Mouse (Mus musculus) heart, embryonic 12.5 days (tissue): ENCODE data around the gene C2cd4c. TPM values are rescaled to one million over a fixed set of nuclear protein-coding genes. Genes with fewer than 3 reads are reported as not detected.

Source experiments
- ATAC-seq: fragments of 200-750 bp; cut with Nextera tagmentation; 2 replicates; pipeline ENCODE4 v1.8.0; 2017; ENCODE audit warnings: moderate TSS enrichment, moderate library complexity; ENCODE audit not compliant: insufficient number of reproducible peaks, low FRiP score
- H3K27ac ChIP-seq: fragments of 300-500 bp; sonication (generic); 2 replicates; pipeline ENCODE4 v1.5.1; 2016; ENCODE audit warnings: mild to moderate bottlenecking, moderate library complexity; ENCODE audit not compliant: poor library complexity, severe bottlenecking
- H3K27me3 ChIP-seq: fragments of 300-500 bp; sonication (generic); replicated peaks from 2 replicates; pipeline ENCODE4 v1.6.1; 2016; ENCODE audit warnings: mild to moderate bottlenecking, moderate library complexity
- H3K36me3 ChIP-seq: fragments of 300-500 bp; sonication (generic); 2 replicates; pipeline ENCODE4 v1.6.1; 2016; ENCODE audit warnings: mild to moderate bottlenecking, moderate library complexity
- H3K4me1 ChIP-seq: fragments of 300-500 bp; sonication (generic); replicated peaks from 2 replicates; pipeline ENCODE4 v1.6.1; 2016; ENCODE audit warnings: mild to moderate bottlenecking
- H3K4me2 ChIP-seq: fragments of 300-500 bp; sonication (generic); 2 replicates; pipeline ENCODE4 v1.6.1; 2016; ENCODE audit warnings: mild to moderate bottlenecking, moderate library complexity
- H3K4me3 ChIP-seq: fragments of 300-500 bp; sonication (generic); 2 replicates; pipeline ENCODE4 v1.5.1; 2016; ENCODE audit warnings: mild to moderate bottlenecking
- H3K9ac ChIP-seq: fragments of 300-500 bp; sonication (generic); 2 replicates; pipeline ENCODE4 v1.6.1; 2016; ENCODE audit warnings: mild to moderate bottlenecking, moderate library complexity
- H3K9me3 ChIP-seq: fragments of 300-500 bp; sonication (generic); replicated peaks from 2 replicates; pipeline ENCODE4 v1.6.1; 2016; ENCODE audit warnings: mild to moderate bottlenecking, moderate library complexity
- WGBS: fragments of 180-500 bp; shearing (Covaris S2); methylation state at CpG from one replicate; pipeline ENCODE4 v1.1.7; 2016; 5-methylcytosine and 5-hydroxymethylcytosine counted together
- polyA plus RNA-seq: library from polyadenylated mRNA; unstranded; fragments of >200 nt; fragmentation: Nextera tagmentation; extraction: Ambion mirVana; gene quantifications from 2 replicates; pipeline ENCODE4 v1.2.1, GENCODE M21; 2016

Gene C2cd4c
- polyA plus RNA-seq, 1 experiment from 2014 or later: not detected

DNA sequence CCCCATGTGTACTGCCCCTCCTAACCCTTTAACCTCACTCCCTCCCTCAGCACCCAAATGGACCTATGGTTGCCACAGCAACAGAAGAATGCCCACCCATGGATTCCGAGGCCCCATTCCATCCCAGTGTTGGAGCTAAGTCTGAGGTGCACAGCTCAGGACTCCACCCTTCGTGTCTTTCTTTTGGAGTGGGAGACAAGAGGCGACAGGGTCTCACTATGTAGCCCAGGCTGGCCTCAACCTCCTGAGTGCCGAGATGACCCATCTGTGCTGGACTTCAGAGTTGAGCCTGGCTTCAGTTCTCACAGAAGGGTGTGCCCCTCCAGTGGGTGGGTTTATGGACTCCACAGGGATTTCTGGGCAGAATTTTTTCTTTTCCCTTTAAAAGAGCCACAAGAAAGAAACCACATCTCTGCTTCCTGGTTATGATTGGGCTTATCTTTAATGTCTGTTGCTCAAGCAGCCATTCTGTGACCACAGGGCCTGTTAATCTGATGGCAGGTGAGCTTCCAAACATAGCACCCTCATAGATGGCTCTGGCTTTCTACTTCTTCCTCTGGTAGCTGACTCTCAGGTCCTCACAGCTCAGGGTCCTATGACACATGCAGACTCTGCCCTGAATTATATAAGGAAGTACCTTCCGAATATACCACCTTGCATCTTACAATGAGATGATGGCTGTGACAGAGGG, 26.6 kb downstream of the C2cd4c start, which contains the start of gene Theg:
Gene Theg (minus strand): TSS at position 271 of the 691 bp plus-strand sequence.
- Histone ChIP-seq H3K4me2 (no peak within 1 kb of the TSS), H3K4me1 (no peaks in the 10 kb centered on the region), H3K9me3 (no peaks in the 10 kb centered on the region), H3K27ac (no peak within 1 kb of the TSS), H3K9ac (no peak within 1 kb of the TSS), H3K36me3 (no peaks in the 10 kb centered on the region), H3K27me3 (peaks cover 27% of the 10 kb centered on the region; the same call in 1 of the 2 replicates), H3K4me3 (no peak within 1 kb of the TSS)
- no peak for ATAC-seq
- WGBS: 81% methylated on average over 5 of the region's 5 CpGs

GRCm38 (mm10) chr10:79586243-79586642, 27.6 kb downstream of the C2cd4c start:
- Histone ChIP-seq H3K36me3 (no peaks in the 10 kb centered on the region), H3K27me3 (peaks cover 30% of the 10 kb centered on the region; the same call in 1 of the 2 replicates), H3K27ac (no peak overlapping the region), H3K9ac (no peak overlapping the region), H3K4me2 (no peak overlapping the region), H3K4me1 (no peaks in the 10 kb centered on the region), H3K9me3 (no peaks in the 10 kb centered on the region), H3K4me3 (no peak overlapping the region)
- ATAC-seq: no peak
- WGBS: 67% methylated on average over 8 of the region's 8 CpGs

- Histone ChIP-seq H3K27me3 (peaks cover 30% of the 10 kb centered on the region; the same call in 1 of the 2 replicates), H3K4me2 (no peak overlapping the region), H3K4me3 (no peak overlapping the region), H3K9ac (no peak overlapping the region), H3K27ac (no peak overlapping the region), H3K4me1 (no peaks in the 10 kb centered on the region), H3K9me3 (no peaks in the 10 kb centered on the region), H3K36me3 (no peaks in the 10 kb centered on the region)
- 85% methylated on average over 5 of the region's 5 CpGs for WGBS
- ATAC-seq: no peak
Measured at GRCm38 (mm10) chr10:79585723-79586122, 28.1 kb downstream of the C2cd4c start.

DNA sequence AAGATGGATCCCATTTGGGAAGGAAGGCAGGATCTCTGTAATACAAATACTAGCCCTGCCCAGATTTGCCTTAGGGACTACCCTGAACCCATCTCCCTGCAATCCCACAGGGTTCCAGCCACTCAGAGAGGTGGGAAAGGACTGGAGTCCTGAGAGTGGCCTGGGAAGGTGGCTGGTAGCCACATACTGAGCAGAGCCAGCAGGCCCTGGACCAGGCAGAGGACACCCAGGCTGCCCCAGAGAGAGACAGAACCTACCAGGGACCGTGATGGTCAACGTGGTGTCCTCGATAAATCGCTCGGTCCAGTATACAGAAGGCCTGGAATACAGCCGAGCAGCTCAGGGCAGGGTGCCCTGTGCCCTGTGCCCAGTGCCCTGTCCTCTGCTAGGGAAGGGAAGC, 28.7 kb downstream of the C2cd4c start:
- Histone ChIP-seq H3K36me3 (no peaks in the 10 kb centered on the region), H3K4me2 (no peak overlapping the region), H3K4me3 (no peak overlapping the region), H3K4me1 (no peaks in the 10 kb centered on the region), H3K27me3 (peaks cover 35% of the 10 kb centered on the region), H3K27ac (no peak overlapping the region), H3K9ac (no peak overlapping the region), H3K9me3 (no peaks in the 10 kb centered on the region)
- WGBS: 87% methylated on average over 6 of the region's 6 CpGs
- ATAC-seq: no peak

- Histone ChIP-seq H3K4me2 (no peak overlapping the region), H3K27me3 (peaks cover 41% of the 10 kb centered on the region), H3K4me1 (no peaks in the 10 kb centered on the region), H3K27ac (no peak overlapping the region), H3K9me3 (no peaks in the 10 kb centered on the region), H3K9ac (no peak overlapping the region), H3K36me3 (no peaks in the 10 kb centered on the region), H3K4me3 (no peak overlapping the region)
- WGBS: 73% methylated on average over 9 of the region's 9 CpGs
- no peak for ATAC-seq
Measured at GRCm38 (mm10) chr10:79584426-79584825, 29.4 kb downstream of the C2cd4c start.

- Histone ChIP-seq H3K9me3 (no peaks in the 10 kb centered on the region), H3K27me3 (peaks cover 45% of the 10 kb centered on the region), H3K9ac (no peak overlapping the region), H3K36me3 (no peaks in the 10 kb centered on the region), H3K4me3 (no peak overlapping the region), H3K27ac (no peak overlapping the region), H3K4me1 (no peaks in the 10 kb centered on the region), H3K4me2 (no peak overlapping the region)
- WGBS: 52% methylated on average over 7 of the region's 7 CpGs
- ATAC-seq: no peak
Measured at GRCm38 (mm10) chr10:79584021-79584420, 29.8 kb downstream of the C2cd4c start.

GRCm38 (mm10) chr10:79581501-79581900, 32.3 kb downstream of the C2cd4c start:
- H3K9ac ChIP-seq: no peak overlapping the region
- H3K4me2 ChIP-seq: no peak overlapping the region
- H3K4me3 ChIP-seq: no peak overlapping the region
- H3K36me3 ChIP-seq: no peaks in the 10 kb centered on the region
- H3K27me3 ChIP-seq: peaks cover 36% of the 10 kb centered on the region
- H3K9me3 ChIP-seq: 0 out of 2 replicates have a peak, but pooled peaks cover 3% of the 10 kb centered on the region
- no peak for ATAC-seq
- H3K4me1 ChIP-seq: no peaks in the 10 kb centered on the region
- WGBS: 88% methylated on average over 8 of the region's 8 CpGs
- no peak overlapping the region for H3K27ac ChIP-seq

DNA sequence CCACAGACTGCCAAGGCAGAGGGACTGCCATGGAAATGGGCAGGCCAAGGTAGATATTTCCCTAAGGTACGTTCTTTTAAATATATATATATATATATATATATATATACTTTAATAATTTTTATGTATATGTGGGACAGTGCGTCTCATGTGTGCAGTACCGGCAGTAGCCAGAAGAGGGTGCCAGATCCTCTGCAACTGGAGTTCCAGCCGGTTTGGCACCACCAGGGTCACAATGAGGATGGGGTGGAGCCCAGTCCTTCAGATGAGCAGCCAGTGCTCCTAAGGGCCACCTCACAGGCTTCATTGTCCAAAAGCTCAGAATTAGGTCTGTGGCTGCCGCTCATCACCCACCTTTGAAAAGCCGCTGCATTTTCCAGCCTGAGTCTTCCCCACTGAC, 33.0 kb downstream of the C2cd4c start:
- H3K27ac ChIP-seq: no peak overlapping the region
- no peak for ATAC-seq
- no peak overlapping the region for H3K4me2 ChIP-seq
- H3K36me3 ChIP-seq: no peaks in the 10 kb centered on the region
- no peak overlapping the region for H3K4me3 ChIP-seq
- WGBS: 41% methylated on average over 6 of the region's 6 CpGs
- peaks cover 32% of the 10 kb centered on the region for H3K27me3 ChIP-seq
- H3K9ac ChIP-seq: no peak overlapping the region
- H3K9me3 ChIP-seq: 0 out of 2 replicates have a peak, but pooled peaks cover 3% of the 10 kb centered on the region
- no peaks in the 10 kb centered on the region for H3K4me1 ChIP-seq

DNA sequence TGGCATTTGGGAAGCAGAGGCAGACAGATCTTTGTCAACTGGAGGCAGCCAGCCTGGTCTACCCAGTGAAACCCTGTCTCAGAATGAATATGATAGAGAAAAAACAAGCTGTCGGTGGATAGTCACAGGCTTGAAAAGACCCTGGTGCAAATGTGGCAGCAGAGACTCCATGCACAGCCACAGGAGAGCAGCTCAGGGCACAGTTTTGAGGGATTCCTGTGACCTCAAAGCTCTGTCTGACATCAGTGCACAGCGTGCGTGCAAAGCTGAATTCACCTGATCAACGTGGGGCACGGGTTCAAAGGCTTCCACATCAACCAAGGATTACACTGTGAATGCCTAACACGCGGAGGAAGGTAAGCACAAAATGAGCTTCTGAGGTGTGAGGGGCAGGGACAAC, 33.5 kb downstream of the C2cd4c start:
- Histone ChIP-seq H3K9me3 (0 out of 2 replicates have a peak, but pooled peaks cover 3% of the 10 kb centered on the region), H3K9ac (no peak overlapping the region), H3K27me3 (peaks cover 32% of the 10 kb centered on the region), H3K4me3 (no peak overlapping the region), H3K4me2 (no peak overlapping the region), H3K27ac (no peak overlapping the region), H3K4me1 (no peaks in the 10 kb centered on the region), H3K36me3 (no peaks in the 10 kb centered on the region)
- ATAC-seq: no peak
- 70% methylated on average over 7 of the region's 7 CpGs for WGBS

DNA sequence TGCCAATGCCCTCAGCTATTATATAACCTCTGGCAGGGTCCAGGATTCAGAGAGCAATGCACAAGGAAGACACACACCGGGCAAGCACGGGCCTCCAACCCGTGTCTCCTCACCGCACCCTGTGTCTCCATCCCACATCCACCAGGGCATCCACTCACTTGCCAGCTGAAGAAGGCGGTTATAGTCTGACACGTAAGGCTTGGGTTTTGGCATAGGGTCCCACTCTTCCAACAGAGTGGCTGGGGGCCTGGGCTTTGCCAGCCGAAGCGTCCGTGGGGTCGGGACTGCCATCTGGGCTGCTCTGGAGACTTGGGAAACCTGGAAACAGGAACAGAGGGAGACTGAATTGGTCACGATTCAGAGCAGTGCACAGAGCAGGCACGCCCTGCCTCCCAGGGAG, 34.0 kb downstream of the C2cd4c start:
- no peak overlapping the region for H3K9ac ChIP-seq
- peaks cover 32% of the 10 kb centered on the region for H3K27me3 ChIP-seq
- 0 out of 2 replicates have a peak, but pooled peaks cover 3% of the 10 kb centered on the region for H3K9me3 ChIP-seq
- no peaks in the 10 kb centered on the region for H3K4me1 ChIP-seq
- H3K4me2 ChIP-seq: no peak overlapping the region
- H3K4me3 ChIP-seq: no peak overlapping the region
- ATAC-seq: no peak
- no peaks in the 10 kb centered on the region for H3K36me3 ChIP-seq
- no peak overlapping the region for H3K27ac ChIP-seq
- WGBS: 75% methylated on average over 12 of the region's 12 CpGs

DNA sequence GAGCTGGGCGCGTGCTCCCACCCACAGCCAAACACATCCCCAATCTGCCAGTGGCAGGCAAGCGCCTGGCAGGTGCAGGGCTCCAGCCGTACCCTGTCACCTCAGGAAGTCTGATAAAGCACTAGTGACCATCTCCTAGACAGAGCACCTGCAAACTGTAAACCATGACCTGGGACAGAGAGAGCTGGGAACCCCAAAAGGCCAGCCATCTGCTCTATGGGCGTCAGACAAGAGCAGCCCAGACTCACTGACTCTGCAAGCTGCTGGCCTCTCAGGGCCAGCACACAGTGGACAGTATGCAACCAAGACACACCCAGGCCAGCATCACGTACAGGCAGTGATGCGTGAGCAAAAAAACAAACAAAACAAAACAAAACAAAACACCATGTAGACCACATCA, 34.9 kb downstream of the C2cd4c start:
- Histone ChIP-seq H3K9ac (no peak overlapping the region), H3K27ac (no peak overlapping the region), H3K4me3 (no peak overlapping the region), H3K36me3 (no peaks in the 10 kb centered on the region), H3K27me3 (peaks cover 23% of the 10 kb centered on the region), H3K4me2 (no peak overlapping the region), H3K4me1 (no peaks in the 10 kb centered on the region), H3K9me3 (0 out of 2 replicates have a peak, but pooled peaks cover 3% of the 10 kb centered on the region)
- no peak for ATAC-seq
- WGBS: 64% methylated on average over 7 of the region's 7 CpGs

DNA sequence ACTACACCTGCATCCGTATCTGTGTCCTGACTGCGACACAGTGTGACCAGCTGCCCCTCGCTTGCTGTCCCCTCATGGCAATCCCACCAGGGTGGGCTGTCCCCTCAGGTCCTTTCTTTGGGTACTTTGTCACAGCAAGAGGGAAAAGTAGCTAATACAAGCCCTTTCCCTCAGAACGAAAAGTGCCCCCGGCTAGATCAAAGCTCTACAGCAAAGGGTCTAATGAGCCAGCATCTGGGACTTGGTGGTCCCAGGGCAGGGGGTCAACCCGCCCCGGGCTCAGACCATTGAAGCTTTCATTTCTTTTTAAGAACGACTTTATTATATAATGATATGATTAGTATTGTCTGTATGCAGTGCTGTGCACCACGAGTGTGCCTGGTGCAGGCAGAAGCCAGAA, 35.5 kb downstream of the C2cd4c start:
- Histone ChIP-seq H3K27me3 (peaks cover 20% of the 10 kb centered on the region), H3K4me1 (no peaks in the 10 kb centered on the region), H3K4me2 (no peak overlapping the region), H3K36me3 (no peaks in the 10 kb centered on the region), H3K9me3 (0 out of 2 replicates have a peak, but pooled peaks cover 3% of the 10 kb centered on the region), H3K9ac (no peak overlapping the region), H3K27ac (no peak overlapping the region), H3K4me3 (no peak overlapping the region)
- 69% methylated on average over 9 of the region's 9 CpGs for WGBS
- ATAC-seq: no peak
